ENCODE assay signal across 25 mouse cellular contexts in genomic region chr10:4142816-4143215, GRCm38 (mm10).
"Had no signal": no experiment of that assay in that cellular context is flagged by ENCODE, and none has a peak within 500 bp of the region (broad histone marks: within the 10 kb centered on the region; RNA-seq: fewer than 3 reads in every experiment).

No protein-coding gene starts in this region.

- H3K9me3 ChIP-seq: limb, embryonic 12.5 days; limb, embryonic 15.5 days; liver, embryonic 15.5 days; lung, embryonic 15.5 days; megakaryocyte, embryonic 14.5 days; midbrain, embryonic 12.5 days; midbrain, embryonic 15.5 days; neural tube, embryonic 12.5 days; neural tube, embryonic 15.5 days had no signal

- H3K9ac ChIP-seq: limb, embryonic 12.5 days; limb, embryonic 15.5 days; liver, embryonic 15.5 days; lung, embryonic 15.5 days; midbrain, embryonic 12.5 days; midbrain, embryonic 15.5 days; neural tube, embryonic 12.5 days; neural tube, embryonic 15.5 days had no signal

- H3K4me1 ChIP-seq: limb, embryonic 15.5 days; megakaryocyte, embryonic 14.5 days; midbrain, embryonic 15.5 days; neural tube, embryonic 12.5 days; neural tube, embryonic 15.5 days had no signal

- ATAC-seq: midbrain, embryonic 15.5 days had no signal

- DNase-seq: kidney, adult 9 months; kidney, postnatal 25 days; layer of hippocampus, adult 9-11 months; lung, adult 18-20 months; lung, postnatal 10 days; lung, postnatal 36 days; right cerebral cortex, adult 18-20 months; right cerebral cortex, postnatal 14 days; right cerebral cortex, postnatal 4 days; thymus, adult 2 months; thymus, postnatal 14 days; thymus, postnatal 4 days had no signal

- H3K4me3 ChIP-seq: layer of hippocampus, adult 2 months; limb, embryonic 12.5 days; limb, embryonic 15.5 days; liver, embryonic 15.5 days; lung, embryonic 15.5 days; megakaryocyte, embryonic 14.5 days; midbrain, embryonic 12.5 days; midbrain, embryonic 15.5 days; neural tube, embryonic 12.5 days; neural tube, embryonic 15.5 days had no signal

- H3K4me2 ChIP-seq: limb, embryonic 12.5 days; limb, embryonic 15.5 days; liver, embryonic 11.5 days; liver, embryonic 15.5 days; lung, embryonic 15.5 days; midbrain, embryonic 12.5 days; midbrain, embryonic 15.5 days; neural tube, embryonic 12.5 days; neural tube, embryonic 15.5 days had no signal

- H3K36me3 ChIP-seq: limb, embryonic 12.5 days; limb, embryonic 15.5 days; lung, embryonic 15.5 days; midbrain, embryonic 12.5 days; midbrain, embryonic 15.5 days; neural tube, embryonic 12.5 days; neural tube, embryonic 15.5 days had no signal

- H3K27me3 ChIP-seq: limb, embryonic 12.5 days; limb, embryonic 15.5 days; liver, embryonic 15.5 days; lung, embryonic 15.5 days; megakaryocyte, embryonic 14.5 days; midbrain, embryonic 12.5 days; midbrain, embryonic 15.5 days; neural tube, embryonic 12.5 days; neural tube, embryonic 15.5 days had no signal

- H3K27ac ChIP-seq: kidney, postnatal 0 days; layer of hippocampus, adult 2 months; limb, embryonic 12.5 days; limb, embryonic 15.5 days; liver, embryonic 15.5 days; lung, embryonic 15.5 days; midbrain, embryonic 12.5 days; midbrain, embryonic 15.5 days; neural tube, embryonic 12.5 days; neural tube, embryonic 15.5 days; stomach, postnatal 0 days had no signal
